Mouse (Mus musculus) ES-E14 (cell line): Measurements from ENCODE around the gene Frmd5.

Experiments used
- CHD2 ChIP-seq: IDR thresholded peaks from 2 replicates; pipeline ENCODE4 v1.6.1; 2014; ENCODE audit warnings: mild to moderate bottlenecking, low read depth, low read length, inconsistent platforms
- HCFC1 ChIP-seq: IDR thresholded peaks from 2 replicates; pipeline ENCODE4 v1.6.1; 2012; ENCODE audit warnings: low read length, inconsistent platforms, borderline replicate concordance; ENCODE audit not compliant: insufficient read depth
- MAFK ChIP-seq: IDR thresholded peaks from 2 replicates; pipeline ENCODE4 v1.6.1; 2014; ENCODE audit warnings: mild to moderate bottlenecking, low read depth, low read length, inconsistent platforms; ENCODE audit not compliant: insufficient read depth
- ZC3H11A ChIP-seq: IDR thresholded peaks from 2 replicates; pipeline ENCODE4 v1.6.1; 2012; ENCODE audit warnings: low read depth, mild to moderate bottlenecking, inconsistent platforms, low read length, borderline replicate concordance
- ZNF384 ChIP-seq: IDR thresholded peaks from 2 replicates; pipeline ENCODE4 v1.6.1; 2012; ENCODE audit warnings: low read depth, low read length, inconsistent platforms

DNA sequence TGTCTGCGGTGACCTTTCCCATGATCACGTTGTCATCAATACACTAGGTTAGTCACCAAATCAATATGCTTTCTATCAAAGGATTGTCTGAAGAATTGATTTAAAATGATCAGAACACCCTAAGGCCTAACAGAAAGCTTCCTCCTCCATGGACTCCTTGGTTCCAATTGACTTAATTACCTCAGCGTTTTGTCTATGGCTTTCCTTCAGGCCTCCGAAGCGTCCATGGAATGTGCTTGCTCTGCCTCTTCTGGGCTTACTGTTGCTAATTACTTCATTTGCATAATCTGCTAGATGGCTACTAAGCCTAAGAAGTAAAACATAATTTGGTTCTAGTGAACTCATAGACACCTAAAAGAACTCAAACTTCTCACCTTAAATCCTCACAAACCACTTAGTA is 42.0 kb downstream of the Frmd5 start:
- TF ChIP-seq CHD2, result no peak
- no peak for TF ChIP-seq ZC3H11A
- no peak for TF ChIP-seq ZNF384
- TF ChIP-seq MAFK, result no peak
- no peak for TF ChIP-seq HCFC1
